Mouse (Mus musculus): ENCODE measurements around the gene Sec23b.

The Sec23b gene

GRCm38 (mm10) chr2:144613956-144614355 is 57.9 kb downstream of the Sec23b start:
- no peak for DNase-seq

GRCm38 (mm10) chr2:144617074-144617874 is 61.2 kb downstream of the Sec23b start:
- DNase-seq = no peak

- no peak for DNase-seq
These were observed 65.5 kb downstream of the Sec23b start for GRCm38 (mm10) chr2:144621491-144621890.

- DNase-seq = no peak
These were observed 77.5 kb downstream of the Sec23b start for GRCm38 (mm10) chr2:144633551-144633950.

GRCm38 (mm10) chr2:144634231-144634630 is 78.2 kb downstream of the Sec23b start:
- no peak for DNase-seq

GRCm38 (mm10) chr2:144634729-144635128 is 78.7 kb downstream of the Sec23b start:
- DNase-seq = no peak

- DNase-seq = peak; percentile 67
These were observed 79.8 kb downstream of the Sec23b start for GRCm38 (mm10) chr2:144635644-144636320.

- DNase-seq = no peak
These were observed 81.2 kb downstream of the Sec23b start for GRCm38 (mm10) chr2:144637204-144637603.

GRCm38 (mm10) chr2:144637671-144638395 is 81.8 kb downstream of the Sec23b start:
- DNase-seq = no peak

GRCm38 (mm10) chr2:144638719-144639118 is 82.7 kb downstream of the Sec23b start:
- no peak for DNase-seq

- no peak for DNase-seq
These were observed 84.1 kb downstream of the Sec23b start for GRCm38 (mm10) chr2:144640101-144640500.

Data from right cerebral cortex, postnatal 4 days (tissue).